Mouse (Mus musculus): ENCODE measurements around the gene Taf1c. TPM values are rescaled to one million over a fixed set of nuclear protein-coding genes. Genes with fewer than 3 reads are reported as not detected.

The Taf1c gene
- polyA plus RNA-seq, 3 experiments from 2014 or later: 8.3 to 14.8 (median 13.3) TPM

DNA sequence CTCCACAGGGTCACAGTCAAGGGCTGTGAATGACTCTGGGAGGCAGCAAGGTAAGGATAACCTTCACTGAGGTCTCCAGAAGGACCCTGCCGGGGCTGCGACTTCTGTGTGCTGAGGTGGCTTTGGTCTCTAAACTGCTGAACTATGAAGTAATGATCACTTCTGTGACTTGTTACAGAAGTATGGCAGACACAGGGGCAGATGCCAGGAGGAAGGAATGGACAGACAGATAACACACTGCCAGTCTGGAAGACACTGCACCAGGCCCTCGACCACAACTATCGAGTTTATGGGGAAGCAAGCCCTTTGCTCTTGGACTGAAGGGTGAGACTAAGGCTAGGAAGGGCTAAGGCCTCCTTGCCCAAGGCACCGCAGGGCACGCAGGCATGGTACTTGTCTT lies 33.9 kb downstream of the Taf1c start:
- ATAC-seq: no peak

DNA sequence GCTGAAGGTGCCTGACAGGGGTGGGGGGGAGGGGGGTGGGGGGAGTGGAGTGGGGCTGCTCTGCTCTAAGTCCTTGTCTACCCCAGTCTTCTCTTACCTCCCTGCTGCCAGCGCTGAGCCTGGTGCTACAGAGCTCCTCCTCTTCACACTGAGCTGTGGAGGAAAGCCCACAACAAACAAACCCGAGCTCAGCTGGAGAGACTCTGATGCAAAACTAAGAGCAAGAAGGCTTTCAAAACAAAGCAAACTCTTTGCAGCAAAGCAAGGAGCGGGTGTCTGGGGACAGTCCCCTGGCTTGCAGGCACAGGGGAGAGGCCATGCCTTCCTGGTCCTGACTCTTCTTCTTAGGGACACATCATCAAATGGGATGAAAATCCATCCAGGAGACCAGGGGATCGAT lies 35.1 kb downstream of the Taf1c start:
- peak; percentile 84 for ATAC-seq

DNA sequence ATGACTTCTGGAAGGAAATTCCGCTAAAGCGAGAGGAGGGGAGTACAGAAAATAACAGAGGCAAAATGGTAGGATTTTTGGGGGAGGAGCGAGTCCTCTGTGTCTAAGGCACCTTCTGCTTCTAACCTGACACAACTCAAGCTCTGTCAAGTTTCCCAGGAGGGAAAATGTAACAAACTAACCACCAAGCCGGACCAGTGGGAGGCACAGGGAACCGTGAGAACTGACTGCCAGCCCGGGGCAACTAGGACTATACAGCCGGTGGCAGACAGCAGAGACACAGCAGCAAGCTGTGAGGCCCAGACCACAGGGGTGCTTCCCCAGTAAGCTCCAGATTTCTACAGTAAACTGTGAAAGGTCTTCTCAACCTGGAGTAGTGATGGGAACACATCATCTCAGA lies 36.1 kb downstream of the Taf1c start:
- ATAC-seq: peak; percentile 27

DNA sequence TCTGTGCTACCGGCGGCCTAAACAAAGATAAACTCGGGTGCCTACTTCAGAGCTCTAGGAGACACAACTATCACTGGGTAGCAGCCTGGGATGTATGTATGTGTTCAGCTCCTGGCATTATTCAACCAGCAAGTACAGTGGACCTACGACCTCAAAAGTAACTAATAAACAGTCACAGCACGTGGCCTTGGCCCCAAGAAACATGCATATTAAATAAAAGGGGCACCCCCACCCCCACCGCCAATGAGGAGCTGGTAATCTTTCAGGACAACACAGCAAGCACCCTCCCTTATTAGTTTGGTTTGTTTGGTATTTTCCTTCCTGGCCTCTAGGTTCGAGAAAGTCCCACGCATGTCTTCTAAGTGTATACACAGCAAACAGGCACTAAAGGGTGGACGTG lies 36.8 kb downstream of the Taf1c start:
- ATAC-seq: no peak

DNA sequence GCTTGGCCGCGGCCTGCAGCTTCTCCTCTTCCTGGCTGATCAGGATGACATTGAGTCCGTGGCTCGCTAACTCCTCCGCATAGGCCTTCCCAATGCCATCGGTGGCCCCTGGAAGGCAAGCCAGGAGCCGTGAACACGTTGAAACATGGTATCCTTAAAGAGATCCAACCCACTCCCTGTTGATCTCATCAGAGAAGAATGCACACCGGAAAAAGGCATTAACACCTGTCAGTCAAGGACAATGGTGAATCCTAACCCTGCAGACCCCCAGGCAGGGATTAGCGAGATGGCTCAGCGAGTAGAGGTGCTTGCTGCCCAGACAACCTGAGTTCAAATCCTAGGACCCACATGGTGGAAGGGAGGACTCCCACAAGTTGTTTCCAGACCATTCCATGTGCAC lies 38.7 kb downstream of the Taf1c start:
- no peak for ATAC-seq

DNA sequence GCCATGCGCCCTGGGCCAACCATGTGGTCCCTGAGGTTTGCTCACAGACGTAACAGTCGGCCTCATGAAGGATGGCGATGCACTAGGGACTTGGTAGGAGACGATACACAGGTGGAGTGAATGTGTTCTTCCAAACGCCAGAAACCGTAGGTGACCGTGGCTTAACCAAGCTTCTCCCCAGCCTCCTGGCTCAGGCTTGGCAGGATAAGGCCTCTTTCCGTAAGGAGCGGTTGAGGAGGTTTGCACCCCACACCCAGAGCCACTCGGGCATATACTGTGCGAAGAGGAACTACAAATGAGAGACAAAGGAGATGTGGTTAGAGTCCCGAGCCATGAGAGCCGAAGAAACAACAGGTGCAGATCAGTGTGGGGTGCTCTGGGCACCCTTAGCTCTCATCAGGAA lies 41.2 kb downstream of the Taf1c start:
- ATAC-seq: no peak

DNA sequence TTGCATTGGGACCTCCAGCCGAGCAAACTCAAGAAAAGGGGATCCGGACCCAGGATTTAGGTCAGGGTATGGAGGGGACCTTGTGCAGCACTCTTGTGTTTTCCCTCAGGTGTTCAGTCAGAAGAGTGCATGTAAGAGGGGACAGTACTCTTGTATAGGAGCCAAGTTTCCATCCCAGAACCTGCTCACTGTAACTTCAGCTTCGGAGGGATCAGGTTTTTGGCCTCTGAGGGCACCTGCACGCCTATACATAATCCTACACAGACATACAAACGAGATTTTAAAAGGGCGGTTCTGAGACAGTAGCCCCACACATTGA lies 45.7 kb downstream of the Taf1c start:
- ATAC-seq: no peak

DNA sequence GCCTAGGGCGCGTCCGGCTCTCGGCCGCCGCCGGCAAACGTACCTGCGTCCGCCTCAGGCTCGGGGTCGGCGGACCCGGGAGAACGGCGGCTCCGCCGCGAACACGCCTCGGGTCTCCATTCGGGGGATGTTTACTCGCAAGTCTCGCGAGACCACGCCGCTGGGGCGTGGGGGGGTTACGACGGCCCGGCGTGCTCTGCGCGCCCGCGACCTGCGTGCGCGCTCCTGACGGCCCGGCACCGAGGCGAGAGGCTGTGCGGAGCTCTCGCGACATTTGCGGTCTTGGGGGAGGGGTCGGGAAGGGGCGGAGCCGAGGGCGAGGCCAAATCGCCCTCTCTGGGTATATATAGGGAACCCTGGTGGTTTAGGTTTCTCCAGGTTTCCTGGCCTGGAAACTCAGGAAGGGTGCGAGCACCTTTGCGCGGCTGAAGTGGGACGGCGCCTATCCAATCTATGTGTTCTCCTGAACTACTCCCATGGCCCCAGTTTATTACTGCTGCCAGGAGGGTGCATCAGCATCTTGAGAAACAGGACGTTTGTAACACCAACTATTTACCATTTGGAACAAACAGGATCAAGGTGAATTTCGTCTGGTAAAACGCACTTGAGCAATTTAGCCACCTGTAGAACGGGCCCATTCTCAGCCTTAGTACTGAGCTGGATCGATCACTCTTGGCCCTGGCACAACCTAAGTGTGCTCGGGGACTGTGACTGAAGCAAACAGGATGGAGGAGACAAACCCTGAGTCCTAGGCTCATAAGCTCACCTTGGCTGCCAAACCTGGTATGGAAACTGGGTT lies 46.2 kb downstream of the Taf1c start, which contains the start of gene Mbtps1:
Mbtps1 (minus strand) TSS at position 133 of the 799 bp plus-strand sequence.
- ATAC-seq: peak; percentile 90

DNA sequence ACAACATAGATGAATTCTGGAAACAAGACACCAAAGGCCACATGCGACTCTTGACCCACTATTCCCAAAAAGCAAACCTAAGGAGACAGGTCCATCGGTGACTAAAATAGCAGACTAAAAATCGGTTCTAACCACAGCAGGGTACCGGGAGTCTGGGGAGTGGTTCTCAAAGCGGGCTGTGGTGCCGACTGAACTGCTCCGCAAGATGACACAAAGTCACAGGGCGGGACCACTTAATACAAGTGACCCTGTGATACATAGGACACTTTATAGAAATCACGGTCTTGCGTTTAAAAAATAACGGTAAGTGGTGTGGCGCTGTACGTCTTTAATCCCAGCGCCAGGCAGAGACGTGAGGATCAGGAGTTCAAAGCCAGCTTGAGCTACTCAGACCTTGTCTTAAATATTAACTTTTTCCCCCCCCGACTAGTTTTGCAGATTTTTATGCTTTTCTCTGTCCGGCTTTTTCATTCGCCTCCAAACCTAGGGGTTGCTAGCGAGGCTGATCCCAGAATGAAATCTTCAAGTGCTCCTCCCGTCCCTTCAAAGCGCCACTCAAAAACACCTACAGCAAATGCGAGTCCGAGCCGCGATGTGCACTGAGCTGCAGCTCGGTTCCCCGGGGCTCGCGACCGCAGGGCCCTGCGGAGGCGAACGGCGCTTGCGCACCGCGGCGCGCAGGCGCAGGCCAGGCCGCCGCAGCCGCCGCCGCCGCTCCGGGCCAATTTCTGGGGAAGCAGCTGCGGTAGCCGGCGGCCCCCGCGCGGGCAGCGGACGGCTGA lies 47.0 kb downstream of the Taf1c start:
- peak; percentile 67 for ATAC-seq

DNA sequence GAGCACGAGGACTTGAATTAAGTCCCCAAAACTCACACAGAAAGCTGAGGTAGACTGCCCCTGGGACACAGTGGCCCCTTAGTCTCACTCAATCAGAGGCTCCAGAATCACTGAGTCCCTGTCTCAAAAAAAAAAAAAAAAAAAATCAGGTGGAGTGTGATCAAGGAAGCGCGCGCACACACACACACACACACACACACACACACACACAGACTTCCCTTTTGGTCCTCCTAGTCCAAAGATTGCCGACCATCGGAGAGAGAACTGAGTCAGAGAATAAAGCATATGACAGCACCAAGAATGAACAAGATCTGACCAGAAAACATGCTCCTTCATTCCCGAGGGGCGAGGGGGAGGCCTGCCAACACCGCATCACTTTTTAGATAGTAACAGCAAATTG lies 47.9 kb downstream of the Taf1c start:
- ATAC-seq: no peak

DNA sequence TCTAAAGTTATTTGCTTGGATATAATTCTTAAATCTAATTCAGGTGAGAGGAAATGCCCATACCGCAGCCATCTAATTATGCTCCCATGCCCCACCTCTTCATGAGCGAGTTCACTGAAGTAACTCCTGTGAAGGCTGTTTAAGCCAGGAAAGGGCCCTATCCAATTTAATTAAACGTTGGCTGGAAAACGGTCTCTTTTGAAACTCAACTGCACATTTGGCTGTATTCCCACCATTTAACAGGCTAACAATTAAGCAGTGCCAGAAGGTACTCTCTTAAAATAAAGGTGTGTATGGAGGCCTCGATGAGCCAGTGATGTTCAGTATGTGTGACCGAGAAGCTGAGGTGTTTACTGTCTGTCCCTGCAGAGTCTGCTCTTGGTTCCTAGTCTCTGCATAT lies 49.2 kb downstream of the Taf1c start:
- no peak for ATAC-seq

DNA sequence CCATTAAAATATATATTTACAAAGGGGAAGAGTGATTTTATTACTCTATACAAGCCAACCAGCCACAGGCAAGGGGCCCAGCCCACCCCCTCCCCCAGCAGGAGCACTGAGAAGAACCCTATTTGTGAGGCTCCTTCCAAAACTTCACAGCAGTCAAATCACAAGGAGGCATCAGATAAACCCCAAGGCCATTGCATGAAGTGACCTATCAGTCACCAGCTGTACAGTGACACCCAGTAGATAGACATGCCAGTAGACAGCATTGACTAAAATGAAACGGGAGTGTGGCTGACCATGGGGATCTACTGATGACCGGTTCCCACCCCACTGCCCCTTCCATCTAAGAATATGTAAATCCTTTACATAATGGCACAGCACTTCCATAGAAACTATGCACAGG lies 52.1 kb downstream of the Taf1c start:
- no peak for ATAC-seq

DNA sequence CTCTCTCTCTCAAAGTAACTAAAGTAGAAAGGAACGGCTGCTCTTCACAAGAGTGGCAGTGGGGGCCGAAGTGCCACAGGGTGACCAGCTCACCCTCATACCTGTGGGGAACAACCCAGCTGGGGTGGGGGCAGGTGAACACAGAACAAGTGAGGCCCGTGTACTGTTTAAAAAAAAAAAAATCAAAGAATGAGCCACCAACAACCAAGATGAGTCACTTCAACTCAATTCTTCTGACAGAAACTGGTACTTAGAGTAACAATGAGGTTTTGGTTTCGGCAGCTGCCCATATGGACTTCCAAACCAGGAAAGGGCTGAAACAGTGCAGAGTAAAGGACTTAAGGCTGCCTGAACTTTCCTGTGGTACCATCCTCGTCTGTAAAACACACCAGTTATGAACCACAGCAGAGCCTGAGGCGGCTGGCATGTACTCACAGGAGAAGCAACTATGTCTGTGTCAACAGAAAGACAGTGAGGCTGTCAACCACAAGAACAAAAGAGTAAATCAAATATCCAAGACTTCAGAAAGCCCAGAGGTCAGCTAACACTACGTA lies 56.4 kb downstream of the Taf1c start:
- ATAC-seq: no peak

Other genes with a start within 250 kb of the Taf1c start
- 1 to 10 TPM; 2.6 to 7.3 (median 7.1) TPM for gene Mlycd, start 210.3 kb downstream of the Taf1c start, polyA plus RNA-seq (2017; shearing (Covaris generic))
- gene Osgin1, start 171.1 kb downstream of the Taf1c start, polyA plus RNA-seq (2017; shearing (Covaris generic)): 10 to 100 TPM; 15.6 to 28.0 (median 24.5) TPM
- gene Necab2, start 158.5 kb downstream of the Taf1c start, polyA plus RNA-seq (2017; shearing (Covaris generic)): not detected
- gene Slc38a8, start 103.5 kb downstream of the Taf1c start, polyA plus RNA-seq (2017; shearing (Covaris generic)): not detected
- 10 to 100 TPM; 32.6 to 52.2 (median 45.6) TPM for gene Mbtps1, start 46.5 kb downstream of the Taf1c start, polyA plus RNA-seq (2017; shearing (Covaris generic))
- 10 to 100 TPM; 30.3 to 73.9 (median 72.5) TPM for gene Hsdl1, start 30.0 kb downstream of the Taf1c start, polyA plus RNA-seq (2017; shearing (Covaris generic))
- not detected for gene Dnaaf1, start 30.0 kb downstream of the Taf1c start, polyA plus RNA-seq (2017; shearing (Covaris generic))
- gene Adad2, start 7.5 kb upstream of the Taf1c start, polyA plus RNA-seq (2017; shearing (Covaris generic)): not detected
- gene Kcng4, start 30.5 kb upstream of the Taf1c start, polyA plus RNA-seq (2017; shearing (Covaris generic)): not detected
- not detected for gene Wfdc1, start 61.1 kb upstream of the Taf1c start, polyA plus RNA-seq (2017; shearing (Covaris generic))
- gene Atp2c2, start 94.8 kb upstream of the Taf1c start, polyA plus RNA-seq (2017; shearing (Covaris generic)): not detected
- gene Tldc1, start 173.2 kb upstream of the Taf1c start, polyA plus RNA-seq (2017; shearing (Covaris generic)): 1 to 10 TPM; 6.1 to 7.4 (median 7.0) TPM
- 100 to 1,000 TPM; 181 to 242 (median 218) TPM for gene Cotl1, start 235.3 kb upstream of the Taf1c start, polyA plus RNA-seq (2017; shearing (Covaris generic))